Mouse (Mus musculus): ENCODE measurements around the gene Usmg5.

Usmg5 gene

DNA sequence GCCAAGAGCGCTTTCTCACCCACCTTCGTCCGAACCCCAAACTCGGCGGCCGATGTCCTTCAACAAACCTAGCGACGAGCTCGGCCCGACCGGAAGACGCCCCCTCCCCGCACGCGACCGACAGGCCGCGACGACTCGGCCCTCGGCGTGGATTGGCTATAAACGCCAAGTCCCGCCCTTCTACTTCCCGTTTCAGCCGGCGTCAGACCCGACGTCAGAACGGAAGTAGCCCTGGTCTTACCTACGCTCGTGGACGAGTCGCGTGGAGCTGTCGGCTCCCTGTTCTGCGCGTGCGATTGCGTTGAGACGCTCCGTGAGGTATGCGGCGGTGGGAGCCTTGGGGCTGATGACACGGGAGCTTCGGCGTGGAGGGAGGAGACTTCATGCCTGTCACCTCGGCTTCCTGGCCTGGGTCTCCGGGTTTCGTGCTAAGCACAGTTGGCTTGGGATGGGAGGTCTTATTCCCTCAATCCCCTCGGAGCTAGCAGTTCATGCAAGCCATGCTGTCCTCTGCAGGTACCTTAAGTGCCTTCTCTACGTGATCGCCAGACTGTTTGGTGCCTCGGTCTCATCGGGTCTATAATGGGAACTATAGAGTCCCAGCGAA is at the start of gene Usmg5, which contains the start of gene Pdcd11:
Gene Usmg5 (minus strand): TSS at position 98 of the 607 bp plus-strand sequence.
Gene Pdcd11 (plus strand): TSS at position 219 of the 607 bp plus-strand sequence.
- under 1% methylated on average over 56 of the region's 56 CpGs for WGBS

DNA sequence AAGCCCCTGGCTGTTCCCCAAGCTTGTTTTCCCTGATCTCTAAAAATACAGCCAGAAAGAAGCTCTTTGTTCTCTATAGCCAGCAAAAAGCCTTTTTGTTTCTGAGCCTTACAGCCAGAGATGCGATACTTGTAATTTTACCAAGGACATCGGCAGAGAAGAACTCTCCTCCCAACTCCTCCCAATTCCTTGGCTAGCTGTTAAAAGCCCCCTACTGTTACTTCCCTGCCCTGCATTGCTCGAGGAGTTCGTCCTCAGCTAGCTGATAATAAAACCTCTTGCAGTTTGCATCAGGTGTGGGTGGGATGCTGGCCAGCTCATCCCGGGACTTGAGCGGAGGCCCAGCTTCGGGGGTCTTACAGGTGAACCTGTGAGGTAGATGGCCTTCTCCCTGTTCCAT is 49.2 kb upstream of the Usmg5 start:
- 32% methylated on average over 7 of the region's 7 CpGs for WGBS

DNA sequence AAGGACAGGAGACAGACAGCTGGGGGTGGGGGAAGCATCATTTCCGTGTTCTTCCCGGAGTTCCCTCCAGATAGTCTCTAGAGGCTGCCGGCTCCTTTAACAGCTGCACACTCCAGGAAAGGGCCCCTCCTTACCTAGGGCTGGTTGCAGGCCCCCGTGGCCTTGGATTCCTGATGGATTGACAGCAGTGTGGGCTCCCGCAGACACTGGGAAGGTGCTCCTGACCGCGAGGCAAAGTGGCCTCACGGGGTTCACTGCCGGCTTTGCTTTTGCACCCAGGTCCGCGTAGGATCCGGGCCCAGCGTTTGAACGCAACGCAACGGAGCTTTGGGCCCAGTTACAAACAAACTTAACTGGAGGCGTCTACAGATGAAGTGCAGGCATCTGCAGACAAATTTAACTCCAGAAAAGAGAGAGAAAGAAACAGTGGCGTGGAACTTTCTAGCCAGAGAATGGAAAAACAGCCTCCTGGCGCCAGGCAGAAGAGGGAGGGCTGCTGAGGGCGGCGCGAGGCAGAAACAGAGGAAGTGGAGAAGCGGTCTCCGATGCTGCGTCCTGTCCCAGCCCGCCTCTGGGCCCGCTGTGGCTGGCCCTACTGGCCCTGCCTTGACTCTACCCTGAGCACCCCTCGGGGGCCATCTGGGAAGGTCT is 47.4 kb upstream of the Usmg5 start, which contains the start of gene Calhm2:
Gene Calhm2 (minus strand): TSS at position 524 of the 651 bp plus-strand sequence.
- 8% methylated on average over 28 of the region's 28 CpGs for WGBS

DNA sequence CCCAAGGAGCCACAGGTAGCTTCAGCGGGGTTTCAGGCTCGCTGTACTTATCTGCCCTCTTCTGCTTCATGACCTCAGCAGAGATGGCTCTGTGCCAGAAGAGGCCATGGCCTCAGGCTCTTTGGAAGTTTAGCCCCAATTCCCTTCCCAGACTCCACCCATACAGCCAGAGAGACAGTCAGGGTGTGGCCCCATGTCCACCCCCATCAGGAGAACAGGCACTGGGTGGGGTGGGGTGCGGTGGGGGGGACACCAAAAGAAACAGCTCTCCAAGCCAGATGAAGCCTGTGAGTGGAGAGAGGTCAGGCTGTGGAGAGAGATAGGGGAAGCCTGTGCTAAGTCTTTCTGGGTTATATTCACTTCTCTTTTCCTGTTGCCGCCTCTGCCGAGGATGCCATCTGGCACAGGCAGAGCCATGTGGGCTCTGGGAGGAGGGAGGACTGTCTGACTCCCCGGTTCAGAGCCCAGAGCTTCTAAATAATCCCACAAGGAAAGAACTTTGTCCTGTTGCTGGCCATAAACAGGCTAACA is 46.7 kb upstream of the Usmg5 start:
- WGBS, result 24% methylated on average over 6 of the region's 6 CpGs

DNA sequence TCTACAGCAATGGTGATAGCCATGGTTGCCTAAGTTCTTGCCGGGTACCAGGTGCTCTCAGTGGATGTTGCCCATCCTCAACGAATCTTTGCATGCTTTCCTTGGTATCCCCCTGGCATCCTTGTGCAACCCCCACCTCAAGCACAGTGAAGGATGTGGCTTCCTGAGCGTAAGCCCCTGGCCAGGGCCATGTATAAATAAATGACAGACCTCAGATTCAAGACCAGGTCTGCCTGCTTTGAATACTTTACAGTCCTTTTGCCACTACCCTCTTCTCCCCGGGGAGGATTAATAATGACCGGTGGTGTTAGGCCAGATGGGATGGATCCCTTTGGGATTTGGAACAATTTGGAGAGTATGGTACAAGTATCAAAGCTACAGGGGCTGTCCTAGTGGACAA is 45.7 kb upstream of the Usmg5 start:
- WGBS, result 88% methylated on average over 5 of the region's 5 CpGs

DNA sequence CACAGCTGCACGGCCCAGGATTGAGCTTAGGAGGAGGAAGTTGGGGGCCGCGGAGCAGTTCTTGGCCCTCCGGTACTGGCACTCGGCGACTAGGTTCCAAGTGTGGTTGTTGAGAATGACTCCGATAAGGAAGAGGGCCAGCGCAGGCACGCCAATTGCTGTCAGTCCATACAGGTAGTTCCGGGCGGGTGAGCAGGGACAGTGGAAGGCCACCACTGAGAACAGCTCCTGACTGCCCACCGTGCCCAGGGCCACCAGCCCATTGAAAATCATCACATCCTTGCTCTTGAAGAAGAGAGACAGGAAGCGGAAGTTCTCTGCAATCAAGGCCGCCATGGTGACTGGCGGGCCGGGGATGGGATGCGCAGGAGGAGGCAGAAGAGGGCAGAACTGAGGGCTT is 45.1 kb upstream of the Usmg5 start:
- WGBS, result 94% methylated on average over 17 of the region's 17 CpGs

DNA sequence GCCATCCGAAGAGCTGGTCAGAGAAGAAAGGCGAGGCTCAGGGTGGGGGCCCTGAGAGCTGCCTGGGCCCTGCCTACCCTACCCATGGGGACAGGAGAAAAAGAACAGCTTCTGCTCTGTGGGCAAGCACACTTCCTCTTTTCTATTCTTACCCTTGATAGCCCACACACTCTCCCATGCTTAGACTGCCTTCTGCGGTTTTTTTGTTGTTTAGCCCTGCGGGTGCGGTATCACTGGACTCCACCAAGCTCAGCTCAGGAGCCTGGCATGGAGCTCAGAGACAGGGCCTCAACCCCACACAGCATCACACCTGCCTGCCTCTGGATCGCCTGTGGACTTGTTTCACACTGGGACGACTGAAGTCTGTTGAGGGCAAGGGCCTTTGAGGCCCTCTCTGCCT is 42.7 kb upstream of the Usmg5 start:
- WGBS, result 64% methylated on average over 7 of the region's 7 CpGs

DNA sequence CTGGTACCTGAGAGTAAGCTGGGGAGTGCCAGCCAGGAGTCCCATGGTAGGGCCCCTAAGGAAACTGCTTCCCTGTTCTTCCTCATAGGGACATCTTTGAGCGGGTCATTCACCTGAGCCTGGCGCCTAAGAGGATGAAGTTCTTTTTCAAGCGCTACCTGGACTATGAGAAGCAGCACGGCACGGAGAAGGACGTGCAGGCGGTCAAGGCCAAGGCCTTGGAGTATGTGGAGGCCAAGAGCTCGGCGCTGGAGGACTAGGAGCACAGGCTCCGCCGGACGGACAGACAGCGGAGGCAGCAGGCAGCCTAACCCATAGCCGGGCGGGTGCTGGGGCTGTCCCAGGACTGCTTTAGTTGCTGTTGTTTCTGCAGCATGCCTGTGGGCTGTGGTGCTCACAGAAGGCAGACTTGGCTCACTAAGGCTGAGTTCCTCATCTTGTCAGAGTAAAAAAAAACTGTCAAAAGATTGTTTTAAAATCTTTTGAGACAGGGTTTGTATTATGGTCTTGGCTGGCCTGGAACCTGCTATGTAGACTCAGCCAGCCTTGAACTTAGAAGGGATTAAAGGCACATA is 40.2 kb upstream of the Usmg5 start:
- 87% methylated on average over 15 of the region's 15 CpGs for WGBS

DNA sequence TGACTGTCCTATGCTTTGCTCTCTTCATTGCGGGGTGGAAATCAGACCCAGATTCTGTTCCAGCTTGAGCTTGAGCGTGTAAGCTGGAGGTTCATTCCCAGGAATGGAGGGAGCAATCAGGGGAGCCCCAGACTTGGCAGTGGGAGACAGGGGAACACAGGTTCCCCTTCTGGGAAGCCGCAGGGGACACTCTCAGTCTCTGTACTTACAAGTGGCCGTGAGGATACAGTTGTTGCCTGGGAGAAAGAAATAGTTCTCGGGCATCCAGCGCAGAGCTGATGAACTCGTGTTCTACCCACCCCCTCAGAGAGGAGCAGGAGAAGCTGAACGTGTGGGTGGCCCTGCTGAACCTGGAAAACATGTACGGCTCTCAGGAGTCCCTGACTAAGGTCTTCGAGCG is 38.4 kb upstream of the Usmg5 start:
- WGBS, result 63% methylated on average over 11 of the region's 11 CpGs

DNA sequence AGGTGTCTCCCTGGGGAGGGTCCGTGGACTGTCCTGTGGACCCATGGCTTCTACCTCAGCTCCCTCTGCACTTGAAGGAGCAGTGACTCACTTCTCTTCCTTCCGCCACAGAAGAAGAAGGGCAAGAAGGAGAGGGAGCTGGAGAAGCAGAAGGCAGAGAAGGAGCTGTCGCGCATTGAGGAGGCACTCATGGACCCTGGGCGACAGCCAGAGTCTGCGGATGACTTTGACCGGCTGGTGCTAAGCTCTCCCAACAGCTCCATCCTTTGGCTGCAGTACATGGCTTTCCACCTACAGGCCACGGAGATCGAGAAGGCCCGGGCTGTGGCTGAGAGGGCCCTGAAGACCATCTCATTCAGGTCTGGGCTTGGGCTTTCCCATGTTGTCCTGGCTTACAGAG is 37.7 kb upstream of the Usmg5 start:
- 75% methylated on average over 10 of the region's 10 CpGs for WGBS

DNA sequence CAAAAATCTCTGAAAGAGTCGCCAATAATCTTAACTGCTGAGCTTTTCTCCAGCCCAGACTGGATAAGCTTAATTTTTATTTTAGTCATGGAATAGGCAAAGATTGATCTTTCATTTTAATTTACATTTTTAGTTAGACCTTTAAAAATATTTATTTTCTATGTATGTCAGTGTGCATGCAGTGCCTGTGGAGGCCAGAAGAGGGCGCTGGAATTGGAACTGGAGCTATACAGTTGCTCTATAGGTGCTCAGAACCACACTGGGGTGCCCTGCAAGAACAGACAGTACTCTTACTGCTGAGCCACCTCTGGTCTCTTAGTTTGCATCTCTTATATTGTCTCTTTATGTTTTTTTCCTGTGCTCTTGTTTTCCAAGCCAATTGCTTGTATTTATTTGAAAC is 32.4 kb upstream of the Usmg5 start:
- whole genome bisulfite sequencing, result 33% methylated on average over 2 of the region's 2 CpGs

DNA sequence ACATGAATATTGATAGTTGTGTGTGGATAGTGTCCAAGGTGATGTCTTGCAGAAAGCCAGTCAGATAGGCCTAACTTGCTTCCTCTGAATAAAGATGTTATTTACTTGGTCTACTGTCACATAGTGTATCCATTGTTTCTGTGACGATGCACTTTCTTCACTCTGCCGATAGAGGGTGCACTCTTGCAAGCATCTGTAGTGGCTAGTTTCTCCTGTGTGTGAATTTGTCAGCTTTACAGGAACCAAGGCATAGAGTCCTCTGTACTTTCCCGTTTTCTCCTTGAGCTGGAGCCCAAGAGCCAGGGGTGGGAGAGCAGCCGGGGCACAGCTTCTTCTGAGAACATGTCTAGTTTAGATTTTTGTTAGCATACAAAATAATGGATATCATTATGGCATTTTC is 30.6 kb upstream of the Usmg5 start:
- WGBS, result 36% methylated on average over 4 of the region's 4 CpGs

DNA sequence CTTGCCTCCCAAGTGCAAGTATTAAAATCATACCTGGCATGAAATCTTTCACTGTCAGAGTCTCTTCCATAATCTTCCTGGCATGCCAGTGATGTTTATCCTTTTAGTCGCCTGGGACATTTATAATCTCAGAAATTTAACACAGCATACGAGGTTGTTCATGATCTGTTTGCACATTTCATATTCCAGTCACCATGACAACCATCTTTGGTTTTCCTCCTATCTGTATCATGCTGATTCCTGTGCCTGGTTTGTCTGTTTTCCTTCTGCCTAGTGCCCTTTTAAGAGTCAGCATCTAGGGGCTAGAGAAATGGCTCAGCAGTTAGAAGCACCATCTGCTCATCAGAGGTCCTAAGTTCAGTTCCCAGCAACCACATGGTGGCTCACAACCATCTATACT is 28.2 kb upstream of the Usmg5 start:
- 51% methylated on average over 2 of the region's 2 CpGs for WGBS

DNA sequence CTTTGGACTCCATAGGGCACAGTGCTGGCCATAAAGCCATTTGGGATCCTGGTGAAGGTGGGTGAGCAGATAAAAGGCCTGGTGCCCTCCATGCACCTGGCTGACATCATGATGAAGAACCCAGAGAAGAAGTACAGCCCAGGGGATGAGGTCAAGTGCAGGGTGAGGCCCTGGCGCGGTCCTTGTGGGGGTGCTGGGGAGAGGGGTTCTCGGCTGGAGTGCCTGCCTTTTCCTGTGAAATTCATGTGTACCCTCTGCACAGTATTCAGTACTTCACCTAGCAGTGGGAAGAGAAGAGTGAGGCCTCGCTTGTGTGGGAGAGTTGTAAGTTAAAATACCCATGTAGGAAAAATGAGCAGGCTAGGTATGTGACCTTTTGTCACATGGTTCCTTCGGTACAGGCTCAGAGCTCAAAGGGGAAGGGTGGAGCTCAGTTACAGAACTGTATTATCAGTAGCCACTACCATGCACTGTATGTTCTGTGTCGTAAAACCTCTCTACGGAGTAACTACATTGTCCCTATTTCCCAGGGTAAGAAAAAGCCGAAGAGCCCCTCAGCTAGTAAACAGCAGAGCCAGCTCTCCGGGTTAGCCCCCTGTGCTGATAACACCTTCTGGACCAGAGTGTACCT is 14.3 kb upstream of the Usmg5 start:
- WGBS, result 97% methylated on average over 9 of the region's 9 CpGs

DNA sequence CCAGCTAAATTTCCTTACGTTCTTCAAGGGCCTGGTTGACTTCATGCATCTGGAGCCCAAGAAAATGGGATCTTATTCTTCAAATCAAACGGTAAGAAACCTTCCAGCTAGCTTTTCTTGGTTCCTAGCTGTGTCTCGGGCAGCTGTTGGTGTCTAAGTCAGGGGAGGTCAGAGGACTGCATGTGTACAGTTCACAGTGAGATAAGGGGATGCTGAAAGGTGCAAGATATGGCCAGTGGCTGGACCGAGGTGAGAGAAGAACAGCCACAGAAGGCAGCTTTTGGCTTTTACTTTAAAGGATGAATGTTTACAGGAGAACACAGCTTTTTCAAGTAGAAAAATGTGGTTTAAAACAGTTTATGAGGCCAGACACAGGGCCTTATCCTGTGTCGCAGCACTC is 10.6 kb upstream of the Usmg5 start:
- WGBS, result 94% methylated on average over 5 of the region's 5 CpGs

DNA sequence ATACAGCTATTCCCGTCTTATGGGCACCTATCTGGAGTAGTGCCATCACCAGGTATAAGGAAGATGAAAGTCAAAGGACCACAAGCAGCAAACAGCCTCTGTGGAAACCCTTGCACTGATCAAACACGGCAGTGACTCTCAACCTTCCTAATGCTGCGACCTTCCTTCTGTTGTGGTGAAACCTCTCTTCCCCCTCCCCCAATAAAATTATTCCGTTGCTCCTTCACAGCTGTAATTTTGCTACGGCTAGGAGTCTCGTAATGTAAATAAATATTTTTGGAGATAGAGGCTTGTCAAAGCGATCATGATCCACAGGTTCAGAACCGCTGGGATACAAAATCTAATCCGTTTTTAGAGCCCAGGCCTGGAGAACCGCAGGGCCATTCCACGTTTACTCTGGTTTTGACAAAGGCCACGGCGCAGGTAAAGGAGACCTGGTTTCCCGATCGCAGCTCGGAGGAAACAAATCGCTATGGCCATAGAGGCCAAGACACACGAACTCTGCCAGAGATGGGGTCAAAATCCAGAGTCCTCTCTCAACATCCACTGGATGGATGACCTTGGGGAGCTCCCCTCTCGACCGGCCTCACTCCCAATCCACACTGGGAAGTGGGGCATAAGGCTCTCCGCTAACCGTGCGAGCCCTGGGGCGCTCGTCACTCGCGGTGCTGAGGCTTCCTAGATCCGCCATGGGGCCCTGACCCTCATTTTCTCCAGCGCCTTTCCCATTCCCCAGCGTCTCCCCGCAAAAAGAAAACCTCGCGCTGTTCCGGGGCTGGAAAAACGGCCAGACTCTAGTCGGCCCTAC is 525 bp downstream of the Usmg5 start:
- WGBS, result under 1% methylated on average over 36 of the region's 36 CpGs

DNA sequence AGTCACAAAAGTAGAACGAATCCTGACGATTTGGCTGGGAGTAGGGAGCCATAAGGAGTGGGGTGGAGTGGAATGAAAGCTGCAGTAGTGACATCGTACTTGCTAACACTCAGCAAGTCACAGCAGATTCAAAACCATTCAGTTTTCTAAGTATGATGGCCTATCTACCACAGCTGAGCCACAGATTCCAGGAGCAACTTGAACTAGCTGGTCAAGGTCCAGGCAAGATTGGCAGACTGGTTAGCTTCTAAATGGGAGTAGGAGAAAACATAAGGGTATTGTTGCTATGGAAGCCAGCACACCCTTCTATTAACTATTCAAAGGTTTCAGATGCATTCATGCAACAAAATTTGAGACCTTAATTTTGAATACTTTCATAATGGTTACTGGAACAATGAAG is 2.2 kb downstream of the Usmg5 start:
- WGBS, result 36% methylated on average over 3 of the region's 3 CpGs

DNA sequence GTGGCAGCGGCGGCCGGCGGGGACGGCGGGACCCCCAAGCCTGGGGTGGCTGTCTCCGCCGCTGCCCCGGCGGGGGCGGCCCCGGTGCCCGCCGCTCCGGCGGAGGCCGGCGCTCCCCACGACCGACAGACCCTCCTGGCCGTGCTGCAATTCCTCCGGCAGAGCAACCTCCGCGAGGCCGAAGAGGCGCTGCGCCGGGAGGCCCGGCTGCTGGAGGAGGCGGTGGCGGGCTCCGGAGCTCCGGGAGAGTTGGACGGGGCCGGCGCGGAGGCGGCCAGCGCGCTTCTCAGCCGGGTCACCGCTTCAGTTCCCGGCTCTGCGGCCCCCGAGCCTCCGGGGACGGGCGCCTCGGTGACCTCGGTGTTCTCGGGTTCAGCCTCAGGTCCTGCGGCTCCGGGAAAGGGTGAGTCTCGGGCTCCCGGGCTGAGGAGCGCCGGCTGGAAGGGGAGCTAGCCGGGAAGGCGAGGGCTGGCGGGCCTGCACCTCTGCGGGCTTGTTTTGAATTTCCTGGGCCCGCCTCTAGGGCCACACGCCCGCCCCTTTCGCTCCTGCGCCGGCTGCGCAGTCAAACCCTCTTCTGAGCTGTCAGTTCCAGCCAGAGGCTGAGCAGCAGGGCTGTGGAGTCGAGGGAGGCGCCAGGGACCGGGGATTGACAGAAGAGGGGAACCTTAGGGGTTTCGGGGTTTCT is 22.4 kb downstream of the Usmg5 start:
- under 1% methylated on average over 66 of the region's 72 CpGs for WGBS

DNA sequence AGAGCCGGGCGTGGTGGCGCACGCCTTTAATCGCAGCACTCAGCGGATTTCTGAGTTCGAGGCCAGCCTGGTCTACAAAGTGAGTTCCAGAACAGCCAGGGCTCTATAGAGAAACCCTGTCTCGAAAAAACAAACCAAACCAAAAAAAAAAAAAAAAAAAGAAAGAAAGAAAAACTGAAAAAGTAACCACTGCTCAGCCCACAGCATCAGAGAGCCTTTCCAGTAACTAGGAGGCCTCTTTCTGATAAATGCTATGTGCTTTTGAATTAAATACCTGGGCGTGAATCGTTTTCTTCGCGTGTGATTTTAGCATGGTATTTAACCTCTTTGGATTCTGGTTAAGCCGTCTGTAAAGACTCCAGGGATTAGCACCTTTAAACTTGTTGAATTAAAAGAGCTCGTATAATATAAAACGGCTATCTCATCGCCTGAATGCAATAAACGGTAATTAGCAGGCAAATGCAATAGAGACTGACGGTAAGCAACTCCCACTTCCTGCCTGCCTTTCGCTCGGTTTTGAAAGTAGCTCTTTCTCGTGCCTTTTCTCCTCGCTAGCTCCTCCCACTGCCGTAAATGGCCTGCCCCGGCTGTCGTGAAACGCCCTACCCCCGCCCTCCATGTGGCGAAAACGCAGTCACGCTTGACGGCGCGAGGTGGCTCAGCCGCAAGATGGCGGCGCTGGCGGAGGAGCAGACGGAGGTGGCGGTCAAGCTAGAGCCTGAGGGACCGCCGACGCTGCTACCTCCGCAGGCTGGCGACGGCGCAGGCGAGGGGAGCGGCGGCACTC is 23.2 kb downstream of the Usmg5 start, which contains the start of gene Taf5:
Gene Taf5 (plus strand): TSS at position 651 of the 787 bp plus-strand sequence.
- WGBS, result 8% methylated on average over 49 of the region's 49 CpGs

DNA sequence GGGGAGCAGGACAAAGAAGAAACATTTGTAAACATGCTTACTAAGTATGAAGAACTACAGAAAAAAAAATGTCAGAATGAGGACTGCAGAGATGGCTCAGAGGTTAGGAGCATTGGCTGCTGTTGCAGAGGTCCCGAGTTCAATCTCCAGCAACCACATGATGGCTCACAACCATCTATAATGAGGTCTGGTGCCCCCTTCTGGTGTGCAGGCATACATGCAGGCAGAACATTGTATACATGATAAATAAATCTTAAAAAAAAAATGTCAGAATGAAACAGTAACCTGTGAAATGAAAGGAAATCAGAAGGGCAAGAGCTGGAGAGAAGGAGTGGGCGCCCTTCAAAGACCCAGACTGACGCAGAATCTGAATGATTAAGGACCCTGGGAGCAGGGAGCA is 24.6 kb downstream of the Usmg5 start:
- 91% methylated on average over 3 of the region's 3 CpGs for WGBS
